Mouse (Mus musculus) forebrain, embryonic 11.5 days (tissue): ENCODE results near the gene Olfr429. TPM values are rescaled to one million over a fixed set of nuclear protein-coding genes. Genes with fewer than 3 reads are reported as not detected.

Experiments used
- ATAC-seq: fragments of 200-750 bp; cut with Nextera tagmentation; replicated peaks from 2 replicates; pipeline ENCODE4 v1.8.0; 2017; ENCODE audit warnings: moderate TSS enrichment; ENCODE audit not compliant: low FRiP score
- DNase-seq: peaks from one replicate; pipeline ENCODE4 v3.0.0-alpha.2; 2017; ENCODE audit warnings: low spot score
- H3K27ac ChIP-seq: fragments of 300-500 bp; sonication (generic); 2 replicates; pipeline ENCODE4 v1.5.1; 2014; ENCODE audit warnings: low read depth, low read length
- H3K27me3 ChIP-seq: fragments of 300-500 bp; sonication (generic); 2 replicates; pipeline ENCODE4 v1.6.1; 2014; ENCODE audit warnings: mild to moderate bottlenecking, low read length, mixed read lengths; ENCODE audit not compliant: control insufficient read depth, insufficient read depth
- H3K36me3 ChIP-seq: fragments of 300-500 bp; sonication (generic); 2 replicates; pipeline ENCODE4 v1.6.1; 2014; ENCODE audit warnings: mild to moderate bottlenecking, low read length, moderate library complexity, mixed read lengths; ENCODE audit not compliant: control insufficient read depth, insufficient read depth
- H3K4me1 ChIP-seq: fragments of 300-500 bp; sonication (generic); replicated peaks from 2 replicates; pipeline ENCODE4 v1.6.1; 2014; ENCODE audit warnings: low read length, mixed read lengths; ENCODE audit not compliant: control insufficient read depth, insufficient read depth
- H3K4me2 ChIP-seq: fragments of 300-500 bp; sonication (generic); 2 replicates; pipeline ENCODE4 v1.6.1; 2014; ENCODE audit warnings: low read depth, mild to moderate bottlenecking, low read length, moderate library complexity, mixed read lengths; ENCODE audit not compliant: severe bottlenecking
- H3K4me3 ChIP-seq: fragments of 300-500 bp; sonication (generic); 2 replicates; pipeline ENCODE4 v1.5.1; 2014; ENCODE audit warnings: low read depth, low read length
- H3K9ac ChIP-seq: fragments of 300-500 bp; sonication (generic); 2 replicates; pipeline ENCODE4 v1.6.1; 2014; ENCODE audit warnings: low read length
- H3K9me3 ChIP-seq: fragments of 300-500 bp; sonication (generic); 2 replicates; pipeline ENCODE4 v1.6.1; 2016; ENCODE audit warnings: low read length, mixed read lengths; ENCODE audit not compliant: control insufficient read depth
- WGBS: fragments of 180-500 bp; shearing (Covaris S2); extraction: QIAGEN DNeasy Blood & Tissue Kit; methylation state at CpG from one replicate; pipeline ENCODE4 v1.1.7; 2014; 5-methylcytosine and 5-hydroxymethylcytosine counted together
- polyA plus RNA-seq: library from polyadenylated mRNA; unstranded; fragments of >200 nt; fragmentation: Nextera tagmentation; extraction: Ambion mirVana; gene quantifications from 2 replicates; pipeline ENCODE4 v1.2.1, GENCODE M21; 2014

Olfr429 gene
- polyA plus RNA-seq, 1 experiment from 2014 or later = not detected

DNA sequence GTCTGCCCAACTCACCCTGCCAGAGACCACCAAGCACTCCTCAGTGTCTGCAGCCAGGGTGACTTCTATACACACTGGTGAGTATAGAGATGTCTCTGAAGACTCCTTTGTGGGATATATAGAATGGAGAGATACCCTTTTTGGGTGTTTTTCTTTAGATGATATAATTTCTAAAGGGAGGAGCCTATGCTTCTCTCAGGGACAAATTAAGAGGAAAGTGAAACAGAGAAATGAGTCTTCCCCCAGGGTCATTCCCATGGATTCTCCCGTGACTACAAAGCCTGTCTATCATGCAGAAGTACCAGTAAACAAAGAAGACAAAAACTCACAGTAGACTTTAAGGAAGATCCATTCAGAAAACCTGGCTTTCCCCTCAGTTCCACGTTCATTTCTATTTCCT is 36.9 kb downstream of the Olfr429 start, which contains the start of gene Olfr231:
Olfr231 (minus strand) TSS at position 101 of the 400 bp plus-strand sequence.
- ATAC-seq (no peak), DNase-seq (no peak)
- no peaks in the 10 kb centered on the region for H3K9me3 ChIP-seq
- 63% methylated on average over 2 of the region's 2 CpGs for WGBS
- no peak within 1 kb of the TSS for H3K9ac ChIP-seq
- H3K36me3 ChIP-seq = no peaks in the 10 kb centered on the region
- H3K27me3 ChIP-seq = no peaks in the 10 kb centered on the region
- H3K27ac ChIP-seq = no peak within 1 kb of the TSS
- no peaks in the 10 kb centered on the region for H3K4me1 ChIP-seq
- H3K4me3 ChIP-seq = no peak within 1 kb of the TSS
- H3K4me2 ChIP-seq = no peak within 1 kb of the TSS

- DNase-seq (no peak), ATAC-seq (no peak)
- Histone ChIP-seq H3K4me1 (no peaks in the 10 kb centered on the region), H3K27ac (no peak within 1 kb of the TSS), H3K27me3 (no peaks in the 10 kb centered on the region), H3K4me3 (no peak within 1 kb of the TSS), H3K36me3 (no peaks in the 10 kb centered on the region), H3K4me2 (no peak within 1 kb of the TSS), H3K9me3 (no peaks in the 10 kb centered on the region), H3K9ac (no peak within 1 kb of the TSS)
- WGBS = 77% methylated on average over 3 of the region's 3 CpGs
Measured at GRCm38 (mm10) chr1:174131217-174131616, 47.1 kb downstream of the Olfr429 start, which contains the start of gene Olfr424. Gene Olfr424, plus strand, starts transcription at chr1:174131517.

DNA sequence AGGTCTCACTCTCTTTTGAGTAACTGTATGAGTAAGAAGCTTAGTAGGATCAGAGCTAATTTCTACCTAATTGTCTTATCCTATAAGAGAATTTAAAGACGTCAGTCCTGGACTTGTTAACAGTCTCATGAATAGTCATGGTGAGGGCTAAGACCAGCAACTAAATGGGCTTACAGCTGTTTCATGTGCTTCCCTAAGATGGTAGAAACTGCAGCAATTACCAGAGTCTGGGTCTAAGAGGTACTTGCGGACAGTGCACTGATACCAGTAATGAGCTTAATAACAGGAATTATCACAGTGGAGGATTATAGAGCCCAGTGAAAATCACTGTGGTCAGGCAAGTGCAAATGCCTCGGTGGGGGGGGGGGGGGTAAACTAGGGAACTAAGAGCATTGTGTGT is 47.9 kb downstream of the Olfr429 start:
- H3K4me1 ChIP-seq = no peaks in the 10 kb centered on the region
- no peak overlapping the region for H3K4me2 ChIP-seq
- WGBS = 42% methylated on average over 3 of the region's 3 CpGs
- H3K9me3 ChIP-seq = no peaks in the 10 kb centered on the region
- no peak overlapping the region for H3K9ac ChIP-seq
- DNase-seq = no peak
- H3K27me3 ChIP-seq = no peaks in the 10 kb centered on the region
- peak; percentile 75 for ATAC-seq
- H3K4me3 ChIP-seq = no peak overlapping the region
- H3K27ac ChIP-seq = no peak overlapping the region
- no peaks in the 10 kb centered on the region for H3K36me3 ChIP-seq

Other genes with a start within 250 kb of the Olfr429 start
- gene Ifi211, start 171.3 kb upstream of the Olfr429 start, polyA plus RNA-seq = 0.51 TPM in 1 of 2 replicates, not detected in the other
- gene Mndal, start 141.8 kb upstream of the Olfr429 start, polyA plus RNA-seq = 0.65 TPM in 1 of 2 replicates, not detected in the other
- 0.09 TPM in 1 of 2 replicates, not detected in the other for gene Ifi203, start 141.7 kb upstream of the Olfr429 start, polyA plus RNA-seq
- gene Ifi202b, start 101.6 kb upstream of the Olfr429 start, polyA plus RNA-seq = not detected in 2 replicates
- gene Ifi205, start 52.5 kb upstream of the Olfr429 start, polyA plus RNA-seq = not detected in 2 replicates
- gene Olfr433, start 43.6 kb upstream of the Olfr429 start, polyA plus RNA-seq = not detected in 2 replicates
- not detected in 2 replicates for gene Olfr432, start 35.1 kb upstream of the Olfr429 start, polyA plus RNA-seq
- not detected in 2 replicates for gene Olfr430, start 17.7 kb upstream of the Olfr429 start, polyA plus RNA-seq
- not detected in 2 replicates for gene Olfr427, start 12.6 kb downstream of the Olfr429 start, polyA plus RNA-seq
- 0.36 and 0.57 TPM in 2 replicates for gene Olfr231, start 36.8 kb downstream of the Olfr429 start, polyA plus RNA-seq
- gene Olfr424, start 47.2 kb downstream of the Olfr429 start, polyA plus RNA-seq = not detected in 2 replicates
- gene Olfr420, start 71.3 kb downstream of the Olfr429 start, polyA plus RNA-seq = not detected in 2 replicates
- 2.7 and 3.5 TPM in 2 replicates for gene Spta1, start 88.4 kb downstream of the Olfr429 start, polyA plus RNA-seq
- gene Olfr419, start 167.7 kb downstream of the Olfr429 start, polyA plus RNA-seq = not detected in 2 replicates
- not detected in 2 replicates for gene Mptx1, start 246.2 kb downstream of the Olfr429 start, polyA plus RNA-seq